Mouse (Mus musculus) kidney, adult 2 months (tissue): Measurements from ENCODE around the gene Pcp4l1.

Experiments
- CTCF ChIP-seq: fragments of 200-500 bp; conservative IDR thresholded peaks from 2 replicates; pipeline ENCODE4 v1.5.1; 2011; ENCODE audit warnings: low read depth, mild to moderate bottlenecking, control low read depth, low read length, moderate library complexity, mixed read lengths; ENCODE audit not compliant: insufficient read depth, insufficient read length
- POLR2A ChIP-seq: fragments of 200-500 bp; IDR thresholded peaks from one replicate; pipeline ENCODE4 v1.6.1; 2011; ENCODE audit warnings: low read depth, low read length, control low read depth

DNA sequence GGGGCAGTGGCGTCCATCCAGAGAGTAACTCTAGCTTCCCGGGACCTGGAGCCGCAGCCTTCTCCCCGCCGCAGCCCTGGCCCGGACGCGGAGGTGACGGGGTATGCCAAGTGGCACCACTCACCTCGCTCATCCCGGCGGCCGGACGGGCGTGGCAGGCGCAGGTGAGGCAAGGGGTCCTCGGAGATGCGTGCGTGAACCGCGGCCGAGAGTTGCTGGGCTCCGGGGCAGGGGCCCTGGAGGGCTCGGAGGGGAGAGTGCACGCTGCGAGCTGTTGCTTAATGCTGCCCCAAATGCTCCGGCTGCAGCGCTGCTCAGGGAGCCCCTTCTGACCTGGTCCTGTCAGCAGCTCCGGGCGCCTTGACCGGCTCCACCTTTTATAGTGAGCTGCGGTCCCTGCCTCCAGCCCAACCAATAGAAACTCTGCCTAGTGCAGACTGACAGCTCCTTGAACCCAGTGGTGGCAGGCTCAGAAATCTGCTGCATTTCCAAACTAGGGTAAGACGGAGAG is at the start of gene Pcp4l1:
- no peak for TF ChIP-seq POLR2A
- TF ChIP-seq CTCF: no peak
